Mouse (Mus musculus) forebrain, embryonic 15.5 days (tissue): ENCODE results near the gene Kcnj5. TPM values are rescaled to one million over a fixed set of nuclear protein-coding genes. Genes with fewer than 3 reads are reported as not detected.
A peak's percentile ranks its signal among the peaks of the same experiment; 100 is the strongest.

ENCODE experiments used
- ATAC-seq: fragments of 200-750 bp; cut with Nextera tagmentation; replicated peaks from 2 replicates; pipeline ENCODE4 v1.8.0; 2017; ENCODE audit warnings: mild to moderate bottlenecking, moderate TSS enrichment, moderate library complexity
- H3K27ac ChIP-seq: fragments of 300-500 bp; sonication (generic); replicated peaks from 2 replicates; pipeline ENCODE4 v1.5.1; 2015; ENCODE audit warnings: mild to moderate bottlenecking, inconsistent platforms
- H3K27me3 ChIP-seq: fragments of 300-500 bp; sonication (generic); 2 replicates; pipeline ENCODE4 v1.6.1; 2015; ENCODE audit warnings: inconsistent platforms
- H3K36me3 ChIP-seq: fragments of 300-500 bp; sonication (generic); 2 replicates; pipeline ENCODE4 v1.6.1; 2015; ENCODE audit warnings: mild to moderate bottlenecking, inconsistent platforms
- H3K4me1 ChIP-seq: fragments of 300-500 bp; sonication (generic); 2 replicates; pipeline ENCODE4 v1.6.1; 2015; ENCODE audit warnings: inconsistent platforms
- H3K4me2 ChIP-seq: fragments of 300-500 bp; sonication (generic); replicated peaks from 2 replicates; pipeline ENCODE4 v1.6.1; 2015; ENCODE audit warnings: mild to moderate bottlenecking, inconsistent platforms
- H3K4me3 ChIP-seq: fragments of 300-500 bp; sonication (generic); 2 replicates; pipeline ENCODE4 v1.5.1; 2015; ENCODE audit warnings: mild to moderate bottlenecking, inconsistent platforms
- H3K9ac ChIP-seq: fragments of 300-500 bp; sonication (generic); replicated peaks from 2 replicates; pipeline ENCODE4 v1.6.1; 2015; ENCODE audit warnings: mild to moderate bottlenecking, inconsistent platforms
- H3K9me3 ChIP-seq: fragments of 300-500 bp; sonication (generic); 2 replicates; pipeline ENCODE4 v1.6.1; 2016; ENCODE audit warnings: inconsistent platforms
- WGBS: fragments of 180-500 bp; shearing (Covaris S2); methylation state at CpG from one replicate; pipeline ENCODE4 v1.1.7; 2015; ENCODE audit warnings: mixed read lengths; 5-methylcytosine and 5-hydroxymethylcytosine counted together
- polyA plus RNA-seq: library from polyadenylated mRNA; unstranded; fragments of >200 nt; fragmentation: Nextera tagmentation; extraction: Ambion mirVana; gene quantifications from 2 replicates; pipeline ENCODE4 v1.2.1, GENCODE M21; 2015

Gene Kcnj5
- polyA plus RNA-seq, 1 experiment from 2014 or later = 0.75 TPM

- H3K4me3 ChIP-seq = no peak overlapping the region
- H3K27ac ChIP-seq = 0 out of 2 replicates have a peak overlapping the region, but pooled peaks have one; percentile 2
- H3K4me1 ChIP-seq = peaks cover 6% of the 10 kb centered on the region; the same call in 1 of the 2 replicates
- 65% methylated on average over 4 of the region's 4 CpGs for WGBS
- H3K4me2 ChIP-seq = no peak overlapping the region
- no peak for ATAC-seq
- H3K36me3 ChIP-seq = no peaks in the 10 kb centered on the region
- H3K27me3 ChIP-seq = no peaks in the 10 kb centered on the region
- no peak overlapping the region for H3K9ac ChIP-seq
- H3K9me3 ChIP-seq = no peaks in the 10 kb centered on the region
These were observed 31.9 kb downstream of the Kcnj5 start for GRCm38 (mm10) chr9:32312208-32312607.

- peaks cover 6% of the 10 kb centered on the region; the same call in 1 of the 2 replicates for H3K4me1 ChIP-seq
These were observed 32.4 kb downstream of the Kcnj5 start for GRCm38 (mm10) chr9:32311786-32312185.

GRCm38 (mm10) chr9:32302501-32303150, 41.5 kb downstream of the Kcnj5 start:
- peak; percentile 48; the same call in 1 of the 2 replicates for ATAC-seq
- no peak overlapping the region for H3K9ac ChIP-seq
- no peaks in the 10 kb centered on the region for H3K9me3 ChIP-seq
- no peak overlapping the region for H3K4me2 ChIP-seq
- H3K27me3 ChIP-seq = no peaks in the 10 kb centered on the region
- WGBS = 44% methylated on average over 13 of the region's 13 CpGs
- no peak overlapping the region for H3K27ac ChIP-seq
- H3K4me1 ChIP-seq = peaks cover 5% of the 10 kb centered on the region; the same call in 1 of the 2 replicates
- H3K4me3 ChIP-seq = no peak overlapping the region
- H3K36me3 ChIP-seq = no peaks in the 10 kb centered on the region

More at GRCm38 (mm10) chr9:32311786-32312185, 32.4 kb downstream of the Kcnj5 start:
- Histone ChIP-seq H3K9ac (no peak overlapping the region), H3K36me3 (no peaks in the 10 kb centered on the region), H3K27me3 (no peaks in the 10 kb centered on the region), H3K9me3 (no peaks in the 10 kb centered on the region), H3K4me2 (no peak overlapping the region), H3K4me3 (no peak overlapping the region), H3K27ac (0 out of 2 replicates have a peak overlapping the region, but pooled peaks have one; percentile 2)
- peak; percentile 63; the same call in 1 of the 2 replicates for ATAC-seq
- 41% methylated on average over 14 of the region's 14 CpGs for WGBS

- H3K27me3 ChIP-seq = no peaks in the 10 kb centered on the region
- ATAC-seq = no peak
- H3K4me3 ChIP-seq = no peak overlapping the region
- no peaks in the 10 kb centered on the region for H3K36me3 ChIP-seq
- H3K4me2 ChIP-seq = no peak overlapping the region
- no peak overlapping the region for H3K27ac ChIP-seq
- H3K9me3 ChIP-seq = no peaks in the 10 kb centered on the region
- no peak overlapping the region for H3K9ac ChIP-seq
- no peaks in the 10 kb centered on the region for H3K4me1 ChIP-seq
- 80% methylated on average over 9 of the region's 9 CpGs for WGBS
These were observed 48.9 kb downstream of the Kcnj5 start for GRCm38 (mm10) chr9:32295061-32295800.

GRCm38 (mm10) chr9:32292686-32293085, 51.5 kb downstream of the Kcnj5 start:
- peak overlapping the region; percentile 31; the same call in 1 of the 2 replicates for H3K27ac ChIP-seq
- no peak overlapping the region for H3K9ac ChIP-seq
- no peak for ATAC-seq
- no peaks in the 10 kb centered on the region for H3K9me3 ChIP-seq
- H3K4me3 ChIP-seq = no peak overlapping the region
- no peaks in the 10 kb centered on the region for H3K36me3 ChIP-seq
- H3K27me3 ChIP-seq = no peaks in the 10 kb centered on the region
- no peaks in the 10 kb centered on the region for H3K4me1 ChIP-seq
- no peak overlapping the region for H3K4me2 ChIP-seq
- WGBS = 46% methylated on average over 5 of the region's 5 CpGs

- Histone ChIP-seq H3K4me1 (no peaks in the 10 kb centered on the region), H3K4me2 (no peak overlapping the region), H3K4me3 (no peak overlapping the region), H3K27me3 (no peaks in the 10 kb centered on the region), H3K9me3 (no peaks in the 10 kb centered on the region), H3K27ac (no peak overlapping the region), H3K9ac (no peak overlapping the region), H3K36me3 (no peaks in the 10 kb centered on the region)
- no peak for ATAC-seq
- 31% methylated on average over 7 of the region's 7 CpGs for WGBS
These were observed 52.5 kb downstream of the Kcnj5 start for GRCm38 (mm10) chr9:32291618-32292017.

GRCm38 (mm10) chr9:32283591-32283990, 60.6 kb downstream of the Kcnj5 start:
- ATAC-seq = no peak
- Histone ChIP-seq H3K36me3 (no peaks in the 10 kb centered on the region), H3K4me3 (no peak overlapping the region), H3K4me2 (no peak overlapping the region), H3K27me3 (no peaks in the 10 kb centered on the region), H3K4me1 (no peaks in the 10 kb centered on the region), H3K9me3 (no peaks in the 10 kb centered on the region), H3K9ac (no peak overlapping the region), H3K27ac (no peak overlapping the region)
- WGBS = 87% methylated on average over 5 of the region's 5 CpGs

GRCm38 (mm10) chr9:32280456-32280855, 63.7 kb downstream of the Kcnj5 start:
- Histone ChIP-seq H3K36me3 (no peaks in the 10 kb centered on the region), H3K27ac (no peak overlapping the region), H3K27me3 (no peaks in the 10 kb centered on the region), H3K9ac (no peak overlapping the region), H3K4me2 (no peak overlapping the region), H3K4me3 (no peak overlapping the region), H3K4me1 (no peaks in the 10 kb centered on the region), H3K9me3 (no peaks in the 10 kb centered on the region)
- 93% methylated on average over 5 of the region's 5 CpGs for WGBS
- ATAC-seq = no peak

GRCm38 (mm10) chr9:32279789-32280188, 64.4 kb downstream of the Kcnj5 start:
- Histone ChIP-seq H3K36me3 (no peaks in the 10 kb centered on the region), H3K4me1 (no peaks in the 10 kb centered on the region), H3K27ac (no peak overlapping the region), H3K4me3 (no peak overlapping the region), H3K9ac (no peak overlapping the region), H3K4me2 (no peak overlapping the region), H3K27me3 (no peaks in the 10 kb centered on the region), H3K9me3 (no peaks in the 10 kb centered on the region)
- 75% methylated on average over 3 of the region's 3 CpGs for WGBS
- ATAC-seq = no peak

GRCm38 (mm10) chr9:32278052-32278451, 66.1 kb downstream of the Kcnj5 start:
- Histone ChIP-seq H3K9me3 (no peaks in the 10 kb centered on the region), H3K36me3 (no peaks in the 10 kb centered on the region), H3K4me2 (no peak overlapping the region), H3K27me3 (0 out of 2 replicates have a peak, but pooled peaks cover 2% of the 10 kb centered on the region), H3K27ac (no peak overlapping the region), H3K4me3 (no peak overlapping the region), H3K9ac (no peak overlapping the region), H3K4me1 (no peaks in the 10 kb centered on the region)
- 81% methylated on average over 5 of the region's 5 CpGs for WGBS
- ATAC-seq = no peak

- no peaks in the 10 kb centered on the region for H3K36me3 ChIP-seq
- peak; percentile 73 for ATAC-seq
- 14% methylated on average over 5 of the region's 5 CpGs for WGBS
- no peak overlapping the region for H3K9ac ChIP-seq
- 0 out of 2 replicates have a peak, but pooled peaks cover 5% of the 10 kb centered on the region for H3K27me3 ChIP-seq
- no peaks in the 10 kb centered on the region for H3K4me1 ChIP-seq
- H3K9me3 ChIP-seq = no peaks in the 10 kb centered on the region
- no peak overlapping the region for H3K27ac ChIP-seq
- H3K4me2 ChIP-seq = no peak overlapping the region
- H3K4me3 ChIP-seq = no peak overlapping the region
These were observed 72.2 kb downstream of the Kcnj5 start for GRCm38 (mm10) chr9:32271896-32272444.
